Mouse (Mus musculus): ENCODE data around the gene Carmil2. TPM values are rescaled to one million over a fixed set of nuclear protein-coding genes. Genes with fewer than 3 reads are reported as not detected.
A peak's percentile ranks its signal among the peaks of the same experiment; 100 is the strongest.

Carmil2 gene
- total and polyA plus RNA-seq, 3 experiments, result 0.22 to 2.4 (median 0.59) TPM

DNA sequence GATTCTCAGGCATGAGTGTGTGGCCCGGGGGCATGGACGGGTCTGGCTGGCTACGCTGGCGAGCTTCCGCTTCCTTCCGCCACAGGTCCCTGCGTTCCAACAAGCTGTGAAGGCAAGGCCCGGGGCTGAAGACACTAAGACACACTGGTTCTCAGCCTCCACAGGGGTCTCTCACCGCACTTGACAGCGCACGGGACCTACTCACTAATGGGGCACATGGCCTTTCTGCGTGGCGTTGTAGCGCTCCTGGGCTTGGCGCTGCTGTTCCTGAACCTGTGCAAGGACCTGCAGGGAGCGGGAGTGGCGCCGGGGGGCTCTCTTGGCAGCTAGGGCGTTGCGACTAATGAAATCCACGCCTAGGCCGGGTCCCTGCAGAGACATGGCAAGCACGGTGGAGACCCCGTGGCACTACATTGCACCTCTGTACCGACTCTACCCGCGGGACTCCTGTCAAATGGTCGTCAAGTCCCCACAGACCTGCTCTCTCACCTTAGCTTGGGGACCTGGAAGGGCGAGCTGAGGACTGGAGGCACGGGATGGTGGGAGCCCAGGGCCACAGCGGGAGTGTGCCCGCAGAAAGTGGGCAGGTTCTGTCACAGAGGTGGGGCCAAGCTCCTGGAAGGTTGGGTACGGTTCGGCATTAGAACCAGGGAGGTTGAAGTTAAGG, 18.2 kb downstream of the Carmil2 start:
- ATAC-seq (ENCODE audit: extremely low read depth, insufficient number of reproducible peaks, low FRiP score, poor library complexity, severe bottlenecking) (no peak), DNase-seq (ENCODE audit: low spot score) (no peak)
- Histone ChIP-seq H3K4me3 (ENCODE audit: low read depth, low read length) (no peak overlapping the region), H3K4me1 (ENCODE audit: insufficient read depth, low read depth, low read length) (peaks cover 70% of the 10 kb centered on the region), H3K9me3 (replicated peaks) (no peaks in the 10 kb centered on the region), H3K36me3 (replicated peaks) (peaks cover 57% of the 10 kb centered on the region), H3K27me3 (ENCODE audit: insufficient read depth, low read length) (no peaks in the 10 kb centered on the region)
- TF ChIP-seq GATA1 (IDR thresholded peaks at IDR 0.05; ENCODE audit: borderline replicate concordance, low read length), result no peak
- TF ChIP-seq CTCF (IDR thresholded peaks at IDR 0.05; ENCODE audit: low read depth, low read length), result no peak
- no peak for TF ChIP-seq POLR2AphosphoS5 (IDR thresholded peaks at IDR 0.05; ENCODE audit: insufficient replicate concordance, low read depth, low read length)
- TF ChIP-seq TAL1 (conservative IDR thresholded peaks at IDR 0.05; ENCODE audit: low read depth, low read length), result no peak
- no peak for TF ChIP-seq GATA2 (IDR thresholded peaks at IDR 0.05; ENCODE audit: borderline replicate concordance, low read depth, low read length)

DNA sequence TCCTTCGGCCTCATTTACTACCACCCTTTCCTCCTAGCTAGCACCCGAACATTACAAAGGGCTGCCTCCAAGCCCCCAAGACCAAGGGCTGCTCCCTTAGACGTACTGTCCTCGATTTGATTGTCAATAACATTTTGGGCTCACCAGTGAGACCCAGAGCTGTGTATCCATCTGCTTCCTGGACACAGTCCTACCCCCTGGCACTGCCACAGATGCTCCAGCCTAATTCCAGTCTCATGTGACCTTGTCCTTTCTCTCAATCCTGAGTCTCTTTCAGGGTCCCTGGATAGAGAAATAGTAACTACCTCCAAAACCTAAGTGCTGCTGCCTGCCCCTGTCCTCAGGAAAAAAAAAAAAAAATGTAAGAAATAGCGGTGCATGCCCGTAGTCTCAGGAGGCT, 18.9 kb downstream of the Carmil2 start:
- peaks cover 63% of the 10 kb centered on the region for H3K4me1 ChIP-seq (ENCODE audit: insufficient read depth, low read depth, low read length)
- DNase-seq (ENCODE audit: low spot score) (no peak), ATAC-seq (ENCODE audit: extremely low read depth, insufficient number of reproducible peaks, low FRiP score, poor library complexity, severe bottlenecking) (no peak)
- H3K36me3 ChIP-seq (replicated peaks), result peaks cover 50% of the 10 kb centered on the region
- no peak for TF ChIP-seq CTCF (IDR thresholded peaks at IDR 0.05; ENCODE audit: low read depth, low read length)
- TF ChIP-seq TAL1 (conservative IDR thresholded peaks at IDR 0.05; ENCODE audit: low read depth, low read length), result no peak
- TF ChIP-seq POLR2AphosphoS5 (IDR thresholded peaks at IDR 0.05; ENCODE audit: insufficient replicate concordance, low read depth, low read length), result no peak
- no peak for TF ChIP-seq GATA2 (IDR thresholded peaks at IDR 0.05; ENCODE audit: borderline replicate concordance, low read depth, low read length)
- TF ChIP-seq GATA1 (IDR thresholded peaks at IDR 0.05; ENCODE audit: borderline replicate concordance, low read length), result no peak
- H3K27me3 ChIP-seq (ENCODE audit: insufficient read depth, low read length), result no peaks in the 10 kb centered on the region; the same call in 1 of the 2 replicates
- no peaks in the 10 kb centered on the region for H3K9me3 ChIP-seq (replicated peaks)
- H3K4me3 ChIP-seq (ENCODE audit: low read depth, low read length), result no peak overlapping the region

DNA sequence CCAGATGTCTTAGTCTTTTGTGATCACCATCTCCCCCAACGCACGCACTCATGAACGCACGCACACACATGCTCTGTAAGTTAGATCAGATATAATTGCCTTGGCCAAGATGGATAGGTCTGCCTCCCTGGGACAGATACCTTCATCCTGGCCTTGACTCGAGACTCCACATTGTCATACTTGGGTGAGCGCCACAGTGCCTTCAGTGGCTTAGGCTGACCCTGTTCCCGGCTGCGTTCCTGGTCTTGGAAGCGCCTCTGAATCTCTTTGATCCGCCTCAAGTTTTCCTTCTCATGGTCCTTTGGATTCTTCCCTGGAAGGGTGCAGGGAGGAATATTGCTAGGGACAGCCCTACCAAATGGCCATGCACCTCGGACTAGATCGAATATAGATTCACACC, 20.4 kb downstream of the Carmil2 start:
- peaks cover 55% of the 10 kb centered on the region for H3K4me1 ChIP-seq (ENCODE audit: insufficient read depth, low read depth, low read length)
- no peaks in the 10 kb centered on the region; the same call in 1 of the 2 replicates for H3K27me3 ChIP-seq (ENCODE audit: insufficient read depth, low read length)
- H3K9me3 ChIP-seq (replicated peaks), result no peaks in the 10 kb centered on the region
- DNase-seq (ENCODE audit: low spot score), result no peak
- H3K4me3 ChIP-seq (ENCODE audit: low read depth, low read length), result peak overlapping the region; percentile 85; the same call in 1 of the 2 replicates
- peaks cover 47% of the 10 kb centered on the region for H3K36me3 ChIP-seq (replicated peaks)
- no peak for ATAC-seq (ENCODE audit: extremely low read depth, insufficient number of reproducible peaks, low FRiP score, poor library complexity, severe bottlenecking)
- no peak for TF ChIP-seq POLR2AphosphoS5 (IDR thresholded peaks at IDR 0.05; ENCODE audit: insufficient replicate concordance, low read depth, low read length)
- no peak for TF ChIP-seq GATA2 (IDR thresholded peaks at IDR 0.05; ENCODE audit: borderline replicate concordance, low read depth, low read length)
- TF ChIP-seq GATA1 (IDR thresholded peaks at IDR 0.05; ENCODE audit: borderline replicate concordance, low read length), result no peak
- TF ChIP-seq TAL1 (conservative IDR thresholded peaks at IDR 0.05; ENCODE audit: low read depth, low read length), result no peak
- TF ChIP-seq CTCF (IDR thresholded peaks at IDR 0.05; ENCODE audit: low read depth, low read length), result no peak

DNA sequence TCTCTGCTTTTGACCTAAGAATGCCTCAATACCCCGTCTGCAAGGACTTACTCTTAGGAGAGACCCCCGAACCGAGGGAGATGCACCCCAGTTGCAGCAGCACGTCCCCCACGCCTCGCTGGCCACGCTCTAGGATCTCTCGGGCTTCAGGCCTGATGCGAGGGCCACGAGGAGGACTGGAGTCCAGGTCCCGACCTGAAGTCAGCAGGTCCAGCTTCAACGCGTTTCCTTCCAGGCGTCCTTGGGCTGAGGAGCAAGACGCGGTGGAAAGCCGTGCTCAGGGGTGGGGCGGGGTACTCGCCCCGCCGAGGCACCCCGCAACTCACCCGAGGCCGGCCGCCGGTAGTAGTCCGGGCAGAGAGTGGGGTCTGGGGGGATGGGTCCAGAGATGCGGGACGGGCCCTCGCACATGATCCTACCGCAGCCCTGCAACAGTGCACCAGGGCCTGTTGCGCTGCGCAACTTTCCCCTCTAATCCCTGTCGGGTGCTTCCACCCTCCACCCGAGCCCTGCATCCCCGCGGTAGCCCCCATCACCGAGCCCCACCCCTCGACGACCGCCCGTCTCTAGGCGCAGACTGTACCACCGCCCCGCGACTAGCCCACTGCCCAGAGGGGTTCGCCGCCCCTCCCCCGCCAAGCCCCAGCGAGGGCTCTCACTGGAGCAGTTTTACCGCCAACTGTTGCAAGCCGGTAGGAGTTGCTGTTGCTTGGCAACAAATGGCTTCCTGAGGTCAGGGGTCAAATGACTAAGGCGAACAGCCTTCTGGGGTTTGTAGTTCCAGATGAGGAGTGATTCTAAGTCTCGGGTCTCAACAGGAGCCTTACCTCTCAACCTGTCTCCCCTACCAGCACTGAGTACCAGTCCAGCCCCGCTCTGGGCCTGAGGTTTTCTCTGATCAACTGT, 21.7 kb downstream of the Carmil2 start, which contains the start of the genes 4933405L10Rik and Enkd1:
Gene 4933405L10Rik (plus strand): TSS at position 158 of the 906 bp plus-strand sequence.
Gene Enkd1 (minus strand): TSS at position 713 of the 906 bp plus-strand sequence.
- no peak for TF ChIP-seq GATA2 (IDR thresholded peaks at IDR 0.05; ENCODE audit: borderline replicate concordance, low read depth, low read length)
- TF ChIP-seq POLR2AphosphoS5 (IDR thresholded peaks at IDR 0.05; ENCODE audit: insufficient replicate concordance, low read depth, low read length), result no peak
- no peak for TF ChIP-seq GATA1 (IDR thresholded peaks at IDR 0.05; ENCODE audit: borderline replicate concordance, low read length)
- no peak for TF ChIP-seq CTCF (IDR thresholded peaks at IDR 0.05; ENCODE audit: low read depth, low read length)
- TF ChIP-seq TAL1 (conservative IDR thresholded peaks at IDR 0.05; ENCODE audit: low read depth, low read length), result no peak
- ATAC-seq (ENCODE audit: extremely low read depth, insufficient number of reproducible peaks, low FRiP score, poor library complexity, severe bottlenecking), result peak; percentile 84
- peaks cover 36% of the 10 kb centered on the region for H3K36me3 ChIP-seq (replicated peaks)

DNA sequence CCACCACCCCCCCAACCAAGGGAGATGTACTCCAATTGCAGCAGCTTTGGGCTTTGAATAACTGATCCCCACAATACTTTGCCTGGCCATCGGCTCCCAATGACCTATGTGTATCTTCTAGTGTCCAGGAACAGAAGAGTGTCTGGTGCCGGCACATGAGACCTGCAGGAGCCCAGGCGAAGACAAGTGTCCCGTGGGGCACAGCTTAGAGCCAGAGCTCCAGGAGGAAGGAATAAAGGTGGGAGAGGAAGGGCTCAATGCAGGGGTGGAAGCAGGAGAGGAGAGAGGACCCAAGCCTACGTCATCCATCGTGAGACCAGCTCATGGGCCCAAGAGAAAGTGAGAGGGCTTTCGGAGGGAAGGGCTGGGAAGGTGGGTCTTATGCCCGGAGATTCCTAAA, 22.6 kb downstream of the Carmil2 start:
- TF ChIP-seq CTCF (IDR thresholded peaks at IDR 0.05; ENCODE audit: low read depth, low read length), result no peak
- TF ChIP-seq GATA1 (IDR thresholded peaks at IDR 0.05; ENCODE audit: borderline replicate concordance, low read length), result no peak
- no peak for TF ChIP-seq GATA2 (IDR thresholded peaks at IDR 0.05; ENCODE audit: borderline replicate concordance, low read depth, low read length)
- no peak for TF ChIP-seq TAL1 (conservative IDR thresholded peaks at IDR 0.05; ENCODE audit: low read depth, low read length)
- TF ChIP-seq POLR2AphosphoS5 (IDR thresholded peaks at IDR 0.05; ENCODE audit: insufficient replicate concordance, low read depth, low read length), result no peak
- H3K36me3 ChIP-seq (replicated peaks), result peaks cover 27% of the 10 kb centered on the region
- H3K27me3 ChIP-seq (ENCODE audit: insufficient read depth, low read length), result no peaks in the 10 kb centered on the region; the same call in 1 of the 2 replicates
- ATAC-seq (ENCODE audit: extremely low read depth, insufficient number of reproducible peaks, low FRiP score, poor library complexity, severe bottlenecking) (no peak), DNase-seq (ENCODE audit: low spot score) (no peak)
- peaks cover 41% of the 10 kb centered on the region for H3K4me1 ChIP-seq (ENCODE audit: insufficient read depth, low read depth, low read length)
- H3K9me3 ChIP-seq (replicated peaks), result no peaks in the 10 kb centered on the region
- H3K4me3 ChIP-seq (ENCODE audit: low read depth, low read length), result no peak overlapping the region; the same call in 1 of the 2 replicates

More for the DNA sequence above, 21.7 kb downstream of the Carmil2 start, which contains the start of the genes 4933405L10Rik and Enkd1:
- H3K9me3 ChIP-seq (replicated peaks), result no peaks in the 10 kb centered on the region
- H3K4me1 ChIP-seq (ENCODE audit: insufficient read depth, low read depth, low read length), result peaks cover 48% of the 10 kb centered on the region
- H3K27me3 ChIP-seq (ENCODE audit: insufficient read depth, low read length), result no peaks in the 10 kb centered on the region; the same call in 1 of the 2 replicates
- peak within 1 kb of the TSS; percentile 85 for H3K4me3 ChIP-seq (ENCODE audit: low read depth, low read length)
- DNase-seq (ENCODE audit: low spot score), result peak; percentile 92

Data from G1E (cell line).